Mouse (Mus musculus) hindbrain, embryonic 13.5 days (tissue): Measurements from ENCODE around the gene Ralgds. TPM values are rescaled to one million over a fixed set of nuclear protein-coding genes. Genes with fewer than 3 reads are reported as not detected.

ENCODE experiments used
- ATAC-seq: fragments of 200-750 bp; cut with Nextera tagmentation; 2 replicates; pipeline ENCODE4 v1.8.0; 2017; ENCODE audit warnings: moderate TSS enrichment; ENCODE audit not compliant: low FRiP score
- H3K27ac ChIP-seq: fragments of 300-500 bp; sonication (generic); 2 replicates; pipeline ENCODE4 v1.5.1; 2015; ENCODE audit warnings: inconsistent platforms, mild to moderate bottlenecking, moderate library complexity
- H3K27me3 ChIP-seq: fragments of 300-500 bp; sonication (generic); 2 replicates; pipeline ENCODE4 v1.6.1; 2015; ENCODE audit warnings: mild to moderate bottlenecking, inconsistent platforms
- H3K36me3 ChIP-seq: fragments of 300-500 bp; sonication (generic); 2 replicates; pipeline ENCODE4 v1.6.1; 2015; ENCODE audit warnings: mild to moderate bottlenecking, inconsistent platforms
- H3K4me1 ChIP-seq: fragments of 300-500 bp; sonication (generic); replicated peaks from 2 replicates; pipeline ENCODE4 v1.6.1; 2015; ENCODE audit warnings: inconsistent platforms
- H3K4me2 ChIP-seq: fragments of 300-500 bp; sonication (generic); 2 replicates; pipeline ENCODE4 v1.6.1; 2015; ENCODE audit warnings: inconsistent platforms, mild to moderate bottlenecking, moderate library complexity
- H3K4me3 ChIP-seq: fragments of 300-500 bp; sonication (generic); 2 replicates; pipeline ENCODE4 v1.5.1; 2015; ENCODE audit warnings: mild to moderate bottlenecking, inconsistent platforms
- H3K9ac ChIP-seq: fragments of 300-500 bp; sonication (generic); 2 replicates; pipeline ENCODE4 v1.6.1; 2015; ENCODE audit warnings: mild to moderate bottlenecking, inconsistent platforms
- H3K9me3 ChIP-seq: fragments of 300-500 bp; sonication (generic); 2 replicates; pipeline ENCODE4 v1.6.1; 2016; ENCODE audit warnings: inconsistent platforms
- WGBS: fragments of 180-500 bp; shearing (Covaris S2); methylation state at CpG from one replicate; pipeline ENCODE4 v1.1.7; 2015; 5-methylcytosine and 5-hydroxymethylcytosine counted together
- polyA plus RNA-seq: library from polyadenylated mRNA; unstranded; fragments of >200 nt; fragmentation: Nextera tagmentation; extraction: Ambion mirVana; gene quantifications from 2 replicates; pipeline ENCODE4 v1.2.1, GENCODE M21; 2015

Gene Ralgds
- polyA plus RNA-seq, 1 experiment from 2014 or later = 78.9 TPM

GRCm38 (mm10) chr2:28513431-28514370, 776 bp downstream of the Ralgds start:
- H3K27ac ChIP-seq = peak overlapping the region; percentile 95
- WGBS = 6% methylated on average over 39 of the region's 47 CpGs
- peak overlapping the region; percentile 88 for H3K4me3 ChIP-seq
- H3K4me2 ChIP-seq = peak overlapping the region; percentile 84
- no peaks in the 10 kb centered on the region for H3K9me3 ChIP-seq
- peak; percentile 60 for ATAC-seq
- H3K4me1 ChIP-seq = peaks cover 49% of the 10 kb centered on the region
- 0 out of 2 replicates have a peak, but pooled peaks cover 14% of the 10 kb centered on the region for H3K27me3 ChIP-seq
- peaks cover 19% of the 10 kb centered on the region for H3K36me3 ChIP-seq
- H3K9ac ChIP-seq = peak overlapping the region; percentile 99

GRCm38 (mm10) chr2:28514489-28514888, 1.6 kb downstream of the Ralgds start:
- H3K4me2 ChIP-seq = peak overlapping the region; percentile 84
- H3K4me1 ChIP-seq = peaks cover 57% of the 10 kb centered on the region
- no peaks in the 10 kb centered on the region for H3K9me3 ChIP-seq
- no peak for ATAC-seq
- peak overlapping the region; percentile 88 for H3K4me3 ChIP-seq
- H3K27ac ChIP-seq = peak overlapping the region; percentile 95
- peak overlapping the region; percentile 99 for H3K9ac ChIP-seq
- WGBS = 16% methylated on average over 5 of the region's 5 CpGs
- 0 out of 2 replicates have a peak, but pooled peaks cover 14% of the 10 kb centered on the region for H3K27me3 ChIP-seq
- peaks cover 19% of the 10 kb centered on the region for H3K36me3 ChIP-seq

GRCm38 (mm10) chr2:28517206-28517909, 4.4 kb downstream of the Ralgds start:
- no peak for ATAC-seq
- peak overlapping the region; percentile 27; the same call in 1 of the 2 replicates for H3K4me2 ChIP-seq
- H3K36me3 ChIP-seq = peaks cover 28% of the 10 kb centered on the region
- no peak overlapping the region for H3K4me3 ChIP-seq
- peak overlapping the region; percentile 55 for H3K27ac ChIP-seq
- peak overlapping the region; percentile 26; the same call in 1 of the 2 replicates for H3K9ac ChIP-seq
- no peaks in the 10 kb centered on the region for H3K9me3 ChIP-seq
- 45% methylated on average over 5 of the region's 5 CpGs for WGBS
- peaks cover 86% of the 10 kb centered on the region for H3K4me1 ChIP-seq
- H3K27me3 ChIP-seq = no peaks in the 10 kb centered on the region

GRCm38 (mm10) chr2:28518231-28518630, 5.3 kb downstream of the Ralgds start:
- peaks cover 33% of the 10 kb centered on the region for H3K36me3 ChIP-seq
- H3K27me3 ChIP-seq = no peaks in the 10 kb centered on the region
- H3K9me3 ChIP-seq = no peaks in the 10 kb centered on the region
- H3K4me1 ChIP-seq = peaks cover 90% of the 10 kb centered on the region
- peak overlapping the region; percentile 27; the same call in 1 of the 2 replicates for H3K4me2 ChIP-seq
- ATAC-seq = no peak
- H3K4me3 ChIP-seq = no peak overlapping the region
- WGBS = 17% methylated on average over 2 of the region's 2 CpGs
- peak overlapping the region; percentile 55 for H3K27ac ChIP-seq
- H3K9ac ChIP-seq = peak overlapping the region; percentile 53

GRCm38 (mm10) chr2:28520581-28520980, 7.7 kb downstream of the Ralgds start:
- H3K4me2 ChIP-seq = no peak overlapping the region
- H3K4me1 ChIP-seq = peaks cover 95% of the 10 kb centered on the region
- peaks cover 29% of the 10 kb centered on the region for H3K36me3 ChIP-seq
- H3K27ac ChIP-seq = no peak overlapping the region
- no peaks in the 10 kb centered on the region for H3K9me3 ChIP-seq
- H3K27me3 ChIP-seq = no peaks in the 10 kb centered on the region
- peak overlapping the region; percentile 35; the same call in 1 of the 2 replicates for H3K9ac ChIP-seq
- 60% methylated on average over 5 of the region's 5 CpGs for WGBS
- no peak for ATAC-seq
- no peak overlapping the region for H3K4me3 ChIP-seq

GRCm38 (mm10) chr2:28521571-28522151, 8.7 kb downstream of the Ralgds start:
- Histone ChIP-seq H3K9me3 (no peaks in the 10 kb centered on the region), H3K36me3 (peaks cover 19% of the 10 kb centered on the region), H3K4me1 (peaks cover 95% of the 10 kb centered on the region), H3K4me3 (no peak overlapping the region), H3K9ac (peak overlapping the region; percentile 39; the same call in 1 of the 2 replicates), H3K27me3 (no peaks in the 10 kb centered on the region), H3K4me2 (no peak overlapping the region), H3K27ac (no peak overlapping the region)
- 85% methylated on average over 6 of the region's 6 CpGs for WGBS
- ATAC-seq = no peak

GRCm38 (mm10) chr2:28522166-28522565, 9.2 kb downstream of the Ralgds start:
- no peak overlapping the region for H3K27ac ChIP-seq
- peaks cover 17% of the 10 kb centered on the region for H3K36me3 ChIP-seq
- ATAC-seq = no peak
- no peaks in the 10 kb centered on the region for H3K27me3 ChIP-seq
- peaks cover 95% of the 10 kb centered on the region for H3K4me1 ChIP-seq
- no peak overlapping the region for H3K4me2 ChIP-seq
- 91% methylated on average over 4 of the region's 4 CpGs for WGBS
- H3K9me3 ChIP-seq = no peaks in the 10 kb centered on the region
- 0 out of 2 replicates have a peak overlapping the region, but pooled peaks have one; percentile 39 for H3K9ac ChIP-seq
- no peak overlapping the region for H3K4me3 ChIP-seq

GRCm38 (mm10) chr2:28523643-28524117, 10.8 kb downstream of the Ralgds start:
- peak; percentile 82 for ATAC-seq
- 9% methylated on average over 5 of the region's 5 CpGs for whole genome bisulfite sequencing
- no peak overlapping the region for H3K4me3 ChIP-seq

GRCm38 (mm10) chr2:28524406-28524805, 11.5 kb downstream of the Ralgds start:
- no peaks in the 10 kb centered on the region for H3K27me3 ChIP-seq
- no peak overlapping the region for H3K4me3 ChIP-seq
- H3K4me2 ChIP-seq = no peak overlapping the region
- ATAC-seq = no peak
- H3K27ac ChIP-seq = peak overlapping the region; percentile 77
- no peak overlapping the region for H3K9ac ChIP-seq
- H3K36me3 ChIP-seq = peaks cover 14% of the 10 kb centered on the region
- H3K9me3 ChIP-seq = no peaks in the 10 kb centered on the region
- WGBS = 81% methylated on average over 10 of the region's 10 CpGs
- peaks cover 95% of the 10 kb centered on the region for H3K4me1 ChIP-seq

More at GRCm38 (mm10) chr2:28523643-28524117, 10.8 kb downstream of the Ralgds start:
- peak overlapping the region; percentile 77 for H3K27ac ChIP-seq
- no peaks in the 10 kb centered on the region for H3K27me3 ChIP-seq
- peaks cover 14% of the 10 kb centered on the region for H3K36me3 ChIP-seq
- peaks cover 95% of the 10 kb centered on the region for H3K4me1 ChIP-seq
- H3K4me2 ChIP-seq = no peak overlapping the region
- no peak overlapping the region for H3K9ac ChIP-seq
- H3K9me3 ChIP-seq = no peaks in the 10 kb centered on the region

GRCm38 (mm10) chr2:28525219-28525942, 12.5 kb downstream of the Ralgds start:
- peak; percentile 57 for ATAC-seq
- Histone ChIP-seq H3K4me2 (peak overlapping the region; percentile 25; the same call in 1 of the 2 replicates), H3K4me1 (peaks cover 95% of the 10 kb centered on the region), H3K9ac (peak overlapping the region; percentile 66), H3K27ac (peak overlapping the region; percentile 77), H3K4me3 (no peak overlapping the region; the same call in 1 of the 2 replicates), H3K36me3 (peaks cover 14% of the 10 kb centered on the region), H3K9me3 (no peaks in the 10 kb centered on the region), H3K27me3 (no peaks in the 10 kb centered on the region)
- 15% methylated on average over 11 of the region's 11 CpGs for WGBS
